Mouse (Mus musculus) urinary bladder, postnatal 36 days (tissue): ENCODE results near the gene Klf15.

ENCODE experiments used
- DNase-seq, 2 experiments: peaks; one replicate each; pipeline ENCODE4 v3.0.0; 2022; ENCODE audit warnings: low spot score in 2 of 2, mixed read lengths in 1 of 2

The Klf15 gene

DNA sequence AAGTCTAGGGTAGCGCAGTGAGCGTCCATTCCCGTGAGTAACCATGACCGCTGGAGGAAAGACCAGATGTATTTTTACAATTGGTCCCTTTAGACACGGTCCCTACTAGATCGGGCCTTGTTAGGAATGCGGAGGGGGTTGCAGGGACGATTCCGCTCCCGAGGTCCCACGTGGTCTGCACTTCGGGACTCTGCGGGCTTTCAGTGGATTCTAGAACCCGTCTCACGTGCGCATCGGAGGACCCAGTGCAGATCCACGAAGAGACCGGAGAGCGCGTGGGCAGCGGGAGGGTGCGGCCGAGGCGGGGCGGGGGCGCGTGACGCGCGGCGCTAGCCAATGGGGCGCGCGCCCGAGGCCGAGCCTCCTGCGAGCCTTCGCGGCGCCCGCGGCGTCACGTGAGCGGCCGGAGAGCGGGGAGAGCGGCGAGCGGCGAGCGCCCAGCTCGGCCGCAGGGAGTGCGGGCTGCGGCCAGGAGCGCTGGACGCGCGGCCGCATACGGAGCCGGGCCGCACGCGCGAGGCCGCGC is at the start of gene Klf15:
Gene Klf15 (plus strand): TSS at position 396 of the 526 bp plus-strand sequence.
- DNase-seq = peak; percentile 66 to 81

GRCm38 (mm10) chr6:90422565-90422964 is 39.8 kb upstream of the Klf15 start:
- DNase-seq = peak; percentile 61 to 78

- DNase-seq = no peak
Measured at GRCm38 (mm10) chr6:90425361-90425760, 37.0 kb upstream of the Klf15 start.

- no peak for DNase-seq
Measured at GRCm38 (mm10) chr6:90426003-90426402, 36.4 kb upstream of the Klf15 start.

DNA sequence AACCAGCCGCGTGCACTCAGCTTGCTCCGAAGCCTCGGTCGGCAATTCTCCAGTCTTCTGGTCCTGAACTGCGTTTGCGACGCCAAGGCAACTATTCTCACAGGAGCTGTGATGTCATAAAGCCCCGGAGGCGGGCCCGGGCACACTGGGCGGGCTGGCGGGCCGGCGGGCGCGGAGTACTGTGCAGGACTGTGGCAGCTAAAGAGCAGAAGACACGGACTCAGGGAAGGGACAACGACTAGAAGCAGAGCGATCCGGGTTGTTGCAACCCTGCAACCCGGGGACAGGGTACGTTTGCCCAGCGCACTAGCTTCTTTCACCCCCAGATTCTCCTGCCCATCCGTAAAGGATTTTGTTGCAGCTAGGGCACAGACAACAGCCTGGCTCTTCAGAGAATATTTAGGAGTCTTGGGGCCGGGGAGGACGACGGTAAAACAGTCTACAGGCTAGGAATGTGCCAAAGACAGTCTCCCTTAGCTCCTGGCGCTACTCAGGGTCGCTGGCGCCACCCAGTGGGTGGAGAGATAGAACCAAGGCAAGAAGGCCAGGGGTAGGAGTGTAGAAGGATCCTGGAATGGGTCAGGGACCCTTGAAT is 33.9 kb upstream of the Klf15 start, which contains the start of gene Cfap100:
Gene Cfap100 (minus strand): TSS at position 418 of the 595 bp plus-strand sequence.
- peak; percentile 33 to 77 for DNase-seq

DNA sequence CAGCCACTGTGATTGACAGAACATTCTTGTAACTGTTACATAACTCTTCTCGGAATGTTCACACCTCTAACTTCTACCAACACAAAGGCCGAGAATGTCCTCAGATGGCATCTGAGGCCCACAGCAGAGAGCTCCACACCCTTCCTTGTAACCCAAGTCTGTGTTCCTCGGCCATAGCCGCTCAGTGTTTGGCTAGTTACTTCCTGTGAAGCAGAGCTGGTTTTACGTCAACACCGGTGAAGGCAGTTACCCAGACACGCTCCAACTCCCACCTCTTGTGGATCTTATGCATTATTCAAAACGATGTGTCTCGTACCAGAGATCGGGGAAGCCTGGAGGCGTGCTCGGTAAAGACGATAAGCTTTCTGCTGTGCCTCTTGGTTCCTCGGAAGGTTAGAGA is 32.5 kb upstream of the Klf15 start:
- DNase-seq = no peak

GRCm38 (mm10) chr6:90431487-90431886 is 30.9 kb upstream of the Klf15 start:
- no peak for DNase-seq

DNA sequence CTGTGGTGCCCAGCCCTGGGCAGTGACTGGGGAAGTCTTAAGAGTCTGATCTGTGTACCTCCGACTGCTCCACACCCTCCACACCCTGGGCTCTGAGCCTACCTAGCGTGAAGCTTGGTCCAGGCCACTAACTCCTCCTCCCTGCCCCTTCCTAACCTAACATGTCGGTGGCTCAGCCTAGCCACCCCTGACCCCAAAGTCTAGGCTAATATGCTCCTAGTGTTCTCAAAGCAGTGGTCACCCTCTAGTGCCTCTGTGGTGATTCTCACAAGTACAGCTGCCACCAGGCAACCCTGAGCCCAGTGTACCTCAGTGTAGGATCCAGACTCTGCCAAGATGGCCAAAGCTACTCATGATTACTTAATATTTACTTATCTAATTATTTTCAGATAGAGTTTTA is 27.7 kb upstream of the Klf15 start:
- no peak for DNase-seq

GRCm38 (mm10) chr6:90435195-90435618 is 27.2 kb upstream of the Klf15 start:
- peak; percentile 66 to 80 for DNase-seq

- DNase-seq = no peak
Measured at GRCm38 (mm10) chr6:90436192-90436907, 26.0 kb upstream of the Klf15 start.

DNA sequence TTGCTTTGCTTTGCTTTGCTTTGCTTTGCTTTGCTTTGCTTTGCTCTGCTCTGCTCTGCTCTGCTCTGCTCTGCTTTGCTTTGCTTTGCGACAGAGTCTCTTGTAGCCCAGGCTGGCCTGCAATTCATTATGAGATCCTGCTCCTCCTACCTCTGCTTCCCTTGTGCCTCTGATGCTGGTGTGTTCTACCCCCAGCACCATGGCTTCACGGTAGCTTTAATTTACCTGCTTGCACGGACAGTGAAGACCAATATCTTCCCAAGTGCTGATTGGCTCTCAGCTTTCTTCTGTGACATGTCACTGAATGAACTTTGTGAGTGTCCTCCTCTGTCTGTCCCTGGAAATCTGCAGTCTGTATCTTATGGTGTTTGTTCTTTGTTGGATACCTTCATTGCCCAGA is 25.3 kb upstream of the Klf15 start:
- no peak for DNase-seq

GRCm38 (mm10) chr6:90446883-90447282 is 15.5 kb upstream of the Klf15 start:
- DNase-seq = no peak

DNA sequence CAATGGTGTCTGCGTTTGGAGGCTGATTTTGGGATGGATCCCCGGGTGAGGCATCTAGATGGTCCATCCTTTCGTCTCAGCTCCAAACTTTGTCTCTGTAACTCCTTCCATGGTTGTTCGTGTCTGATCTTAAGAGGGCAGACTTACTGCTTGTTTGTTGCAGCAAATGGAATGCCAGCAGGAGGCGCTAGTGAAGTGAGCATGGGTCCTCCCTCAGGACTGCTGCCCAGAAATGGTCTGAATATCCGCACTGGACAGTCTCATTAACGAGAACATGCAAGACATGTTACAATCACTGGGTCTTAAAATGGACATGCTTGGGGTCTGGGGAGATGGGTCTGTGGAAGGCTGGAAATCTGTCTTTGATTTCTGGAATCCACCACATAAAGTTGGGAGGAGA is 12.2 kb upstream of the Klf15 start:
- DNase-seq = peak; percentile 78 to 89

- peak in 1 of 2 experiments; percentile 55 for DNase-seq
Measured at GRCm38 (mm10) chr6:90450697-90451096, 11.7 kb upstream of the Klf15 start.

GRCm38 (mm10) chr6:90451512-90451911 is 10.9 kb upstream of the Klf15 start:
- DNase-seq = no peak

DNA sequence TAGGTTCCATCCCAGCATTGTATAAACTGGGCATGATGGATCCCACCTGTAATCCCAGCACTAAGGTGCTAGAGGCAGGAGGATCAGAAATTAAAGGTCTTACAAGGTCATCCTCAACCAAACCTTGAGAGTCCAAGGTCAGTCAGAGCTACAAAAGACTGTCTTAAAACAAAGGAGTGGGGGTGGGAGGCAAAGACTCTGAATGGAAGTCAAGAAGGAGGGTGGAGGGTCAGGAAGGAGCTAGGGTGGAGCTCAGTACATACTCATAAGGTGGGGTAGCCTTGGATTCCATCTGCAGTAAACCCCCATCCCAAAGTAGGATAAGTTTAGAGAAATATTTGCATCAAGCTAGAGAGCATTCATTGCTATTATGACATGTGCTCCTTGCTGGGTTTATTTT is 9.8 kb upstream of the Klf15 start:
- DNase-seq = no peak

DNA sequence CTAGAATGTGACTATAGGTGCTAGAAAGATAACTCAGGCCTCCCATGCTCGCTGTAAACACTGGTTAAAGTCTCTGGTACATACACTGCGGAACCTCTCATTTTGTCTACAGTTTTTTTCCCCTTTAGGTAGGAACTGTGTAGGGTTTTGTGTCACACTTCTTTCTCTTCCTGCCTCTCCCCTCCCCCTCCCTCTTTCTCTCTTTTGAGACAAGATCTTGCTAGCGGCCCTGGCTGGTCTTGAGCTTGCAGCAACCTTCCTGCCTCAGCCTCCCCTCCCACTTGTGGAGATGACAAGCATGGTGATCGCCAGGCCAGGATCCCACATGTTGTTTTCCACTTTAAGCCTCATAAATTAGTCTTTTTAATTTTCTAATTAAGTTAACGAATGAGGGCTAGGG is 8.6 kb upstream of the Klf15 start:
- no peak for DNase-seq

DNA sequence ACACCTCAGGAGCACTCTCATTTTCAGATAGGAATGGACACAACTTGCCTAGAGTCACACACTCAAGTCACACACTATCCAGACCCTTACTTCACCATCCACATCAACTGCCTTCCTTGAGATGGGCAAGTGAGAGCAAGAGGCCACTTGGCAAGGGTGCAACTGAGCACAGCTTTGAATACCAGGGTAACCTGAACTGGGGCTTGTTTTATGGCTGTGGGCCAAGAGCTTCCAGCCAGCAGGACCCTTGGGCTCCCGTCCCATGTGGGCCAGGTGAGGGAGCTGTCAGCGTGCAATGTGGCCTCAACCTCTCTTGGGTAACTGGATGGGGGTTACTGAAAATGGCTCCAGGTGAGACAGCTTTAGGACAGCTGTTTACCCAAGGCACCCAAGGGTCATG is 5.0 kb upstream of the Klf15 start:
- no peak for DNase-seq

- no peak for DNase-seq
Measured at GRCm38 (mm10) chr6:90461181-90461580, 1.2 kb upstream of the Klf15 start.

DNA sequence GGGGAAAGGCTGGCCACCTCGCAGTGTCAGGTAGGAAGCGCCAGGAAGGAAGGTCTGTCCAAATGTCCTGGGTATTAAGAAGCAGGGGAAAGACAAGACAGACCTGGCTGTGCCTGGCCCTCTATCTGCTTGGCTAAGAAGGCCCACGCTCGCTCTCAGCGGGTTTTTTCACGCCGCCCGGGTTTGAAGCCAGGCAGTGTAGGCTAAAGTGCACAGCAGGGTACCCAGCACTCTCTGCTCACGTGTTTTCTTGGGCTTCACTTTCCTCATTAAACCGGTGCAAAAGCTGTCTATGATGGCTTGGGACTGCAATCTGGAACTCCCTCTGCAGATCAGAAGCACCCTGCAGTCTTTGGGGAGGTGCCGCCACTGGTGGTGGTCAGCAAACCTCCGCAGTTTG is 605 bp upstream of the Klf15 start:
- DNase-seq = no peak

GRCm38 (mm10) chr6:90462841-90463227 is 458 bp downstream of the Klf15 start:
- DNase-seq = no peak

DNA sequence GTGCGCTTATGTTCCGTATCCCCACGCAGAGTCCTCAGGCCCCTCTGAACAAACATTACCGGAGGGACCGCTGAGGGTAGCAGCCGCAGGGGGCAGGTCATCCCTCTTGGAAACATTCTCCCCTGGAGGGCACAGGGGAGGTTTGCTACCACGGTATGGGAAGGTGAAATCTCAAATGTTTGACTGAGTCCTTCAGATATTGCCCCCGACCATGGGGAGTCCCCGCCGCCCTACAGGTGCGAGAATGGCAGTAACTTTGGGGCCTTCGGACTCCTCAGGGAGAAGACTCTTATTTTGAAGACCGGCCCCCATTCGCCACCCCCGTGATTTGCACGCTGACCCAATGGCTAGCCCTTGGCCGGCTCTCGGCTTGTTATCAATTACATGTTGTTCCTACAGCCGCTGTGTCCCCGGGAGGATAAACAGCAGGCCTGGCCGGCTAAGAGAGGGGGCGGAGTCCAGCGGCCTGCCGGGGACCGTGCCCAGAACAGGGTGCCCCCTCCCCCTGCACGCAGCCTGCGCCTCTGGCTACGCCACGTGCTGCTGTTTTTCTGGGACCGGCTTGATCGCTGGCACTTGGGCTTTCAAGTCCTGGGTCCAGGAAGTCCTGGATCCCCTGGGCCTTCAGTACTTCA is 969 bp downstream of the Klf15 start:
- peak; percentile 70 to 93 for DNase-seq
